Mouse (Mus musculus) left cerebral cortex, postnatal 10 days (tissue): ENCODE measurements around the gene Pkd1l2. TPM values are rescaled to one million over a fixed set of nuclear protein-coding genes. Genes with fewer than 3 reads are reported as not detected.

Experiments
- DNase-seq, 2 experiments: peaks; one replicate each; pipeline ENCODE4 v3.0.0; 2021 to 2022; ENCODE audit warnings: low spot score in 2 of 2, mixed read lengths in 1 of 2; ENCODE audit errors: extremely low spot score in 1 of 2
- intact Hi-C: fragments of 180-260 bp; cut with DNase I; formaldehyde crosslinking; loops from one replicate; pipeline ENCODE4 v1.15.1; 2025
- total RNA-seq, 2 experiments: library from RNA; stranded (reverse); gene quantifications; 2 replicates each; pipeline ENCODE4 v1.2.3; 2021

Gene Pkd1l2
- total RNA-seq, 2 experiments from 2014 or later: not detected

- intact Hi-C loops: loop anchor here (10.0 kb wide), 1 partner anchor 482 kb away; no protein-coding TSS in a partner anchor
- DNase-seq: peak; percentile 97 to 100
Measured at GRCm38 (mm10) chr8:116993095-116993867, 89.0 kb downstream of the Pkd1l2 start, which contains the start of gene Gcsh. Gene Gcsh, minus strand, starts transcription at chr8:116993537.

GRCm38 (mm10) chr8:116992176-116992971, 89.9 kb downstream of the Pkd1l2 start:
- no peak for DNase-seq
- intact Hi-C loops: loop anchor here (10.0 kb wide), 1 partner anchor 482 kb away; no protein-coding TSS in a partner anchor

GRCm38 (mm10) chr8:116991241-116991640, 91.0 kb downstream of the Pkd1l2 start:
- intact Hi-C loops: loop anchor here (10.0 kb wide), 1 partner anchor 484 kb away; no protein-coding TSS in a partner anchor

GRCm38 (mm10) chr8:116989842-116990241, 92.4 kb downstream of the Pkd1l2 start:
- intact Hi-C loops: loop anchor here (10.0 kb wide), 1 partner anchor 485 kb away; no protein-coding TSS in a partner anchor
- no peak for DNase-seq

More at GRCm38 (mm10) chr8:116991241-116991640, 91.0 kb downstream of the Pkd1l2 start:
- no peak for DNase-seq

GRCm38 (mm10) chr8:116980117-116980516, 102.1 kb downstream of the Pkd1l2 start:
- intact Hi-C loops: no loop called here
- DNase-seq: peak; percentile 55 to 63

GRCm38 (mm10) chr8:116978631-116979256, 103.5 kb downstream of the Pkd1l2 start, which contains the start of gene 1700030J22Rik:
Gene 1700030J22Rik, minus strand, starts transcription at chr8:116978959.
- intact Hi-C loops: loop anchor here (5.0 kb wide), 1 partner anchor 36 kb away; the partner anchor contains the start of gene Atmin
- peak; percentile 97 to 99 for DNase-seq

- no peak for DNase-seq
- intact Hi-C loops: loop anchor here (5.0 kb wide), 1 partner anchor 36 kb away; the partner anchor contains the start of gene Atmin
Measured at GRCm38 (mm10) chr8:116978052-116978451, 104.2 kb downstream of the Pkd1l2 start.

- no peak for DNase-seq
- intact Hi-C loops: loop anchor here (5.0 kb wide), 1 partner anchor 33 kb away; the partner anchor contains the start of gene Atmin
Measured at GRCm38 (mm10) chr8:116975606-116976005, 106.6 kb downstream of the Pkd1l2 start.

- DNase-seq: no peak
- intact Hi-C loops: loop anchor here (5.0 kb wide), 1 partner anchor 33 kb away; the partner anchor contains the start of gene Atmin
Measured at GRCm38 (mm10) chr8:116975066-116975465, 107.2 kb downstream of the Pkd1l2 start.

GRCm38 (mm10) chr8:116969531-116969930, 112.7 kb downstream of the Pkd1l2 start:
- intact Hi-C loops: no loop called here

GRCm38 (mm10) chr8:116954415-116954814, 127.8 kb downstream of the Pkd1l2 start:
- DNase-seq: peak; percentile 62 to 70
- intact Hi-C loops: no loop called here

More at GRCm38 (mm10) chr8:116969531-116969930, 112.7 kb downstream of the Pkd1l2 start:
- no peak for DNase-seq

- intact Hi-C loops: no loop called here
- DNase-seq: no peak
Measured at GRCm38 (mm10) chr8:116952428-116952827, 129.8 kb downstream of the Pkd1l2 start.

GRCm38 (mm10) chr8:116951778-116952177, 130.5 kb downstream of the Pkd1l2 start:
- DNase-seq: no peak
- intact Hi-C loops: no loop called here

- intact Hi-C loops: no loop called here
- DNase-seq: no peak
Measured at GRCm38 (mm10) chr8:116951369-116951768, 130.9 kb downstream of the Pkd1l2 start.

GRCm38 (mm10) chr8:116947589-116947988, 134.7 kb downstream of the Pkd1l2 start:
- intact Hi-C loops: no loop called here
- DNase-seq: no peak

GRCm38 (mm10) chr8:116946851-116947250, 135.4 kb downstream of the Pkd1l2 start:
- intact Hi-C loops: no loop called here
- DNase-seq: no peak

GRCm38 (mm10) chr8:116946268-116946838, 135.9 kb downstream of the Pkd1l2 start:
- intact Hi-C loops: no loop called here
- peak in 1 of 2 experiments; percentile 39 for DNase-seq
